Mouse (Mus musculus): Measurements from ENCODE around the gene Slc39a13. TPM values are rescaled to one million over a fixed set of nuclear protein-coding genes. Genes with fewer than 3 reads are reported as not detected.
"Not testable (repeated sequence)": the region's sequence is repeated elsewhere in the genome, so short reads cannot be mapped to it uniquely, and the experiment has no call there.

Gene Slc39a13
- polyA plus RNA-seq, 1 experiment from 2014 or later: 19.7 TPM

DNA sequence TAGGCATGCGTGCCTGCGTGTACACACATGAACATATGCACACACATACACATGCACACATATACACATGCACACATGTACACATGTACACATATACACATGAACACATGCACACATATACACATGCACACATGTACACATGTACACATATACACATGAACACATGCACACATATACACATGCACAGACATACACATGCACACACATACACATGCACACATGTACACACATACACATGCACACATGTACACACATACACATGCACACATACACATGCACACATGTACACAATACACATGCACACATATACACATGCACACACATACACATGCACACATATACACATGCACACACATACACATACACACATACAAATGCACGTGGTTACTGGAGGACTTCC is 41.6 kb upstream of the Slc39a13 start:
- H3K4me1 ChIP-seq; H3K27ac ChIP-seq; H3K36me3 ChIP-seq (ENCODE audit: poor library complexity, severe bottlenecking); H3K4me2 ChIP-seq; H3K9ac ChIP-seq; H3K4me3 ChIP-seq; ATAC-seq; H3K9me3 ChIP-seq (replicated peaks): not testable (repeated sequence)
- H3K27me3 ChIP-seq: peaks cover 10% of the 10 kb centered on the region; the same call in 1 of the 2 replicates
- 92% methylated on average over 3 of the region's 3 CpGs for WGBS

DNA sequence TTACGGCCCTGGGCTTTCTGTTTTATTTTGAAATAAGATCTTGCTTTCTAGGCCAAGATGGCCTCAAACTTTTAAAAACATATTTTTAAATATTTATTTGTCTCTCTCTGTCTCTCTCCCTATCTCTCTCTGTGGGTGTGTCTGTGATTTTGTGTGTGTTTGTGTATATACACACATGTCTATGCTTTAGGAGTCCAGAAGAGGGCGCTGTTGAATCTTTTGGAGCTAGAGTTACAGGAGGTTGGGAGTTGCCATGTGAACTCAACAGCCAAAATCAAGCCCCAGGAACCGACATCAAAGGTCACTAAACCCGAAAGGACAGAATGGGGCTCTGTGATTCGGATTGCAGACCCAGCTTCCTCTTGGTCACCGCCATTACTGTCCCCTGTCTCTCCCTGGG is 40.2 kb upstream of the Slc39a13 start:
- ATAC-seq: no peak
- H3K9me3 ChIP-seq (replicated peaks): no peaks in the 10 kb centered on the region
- H3K4me1 ChIP-seq: peaks cover 6% of the 10 kb centered on the region; the same call in 1 of the 2 replicates
- H3K9ac ChIP-seq: no peak overlapping the region
- WGBS: 71% methylated on average over 6 of the region's 6 CpGs
- no peak overlapping the region for H3K27ac ChIP-seq
- no peak overlapping the region for H3K4me3 ChIP-seq
- H3K27me3 ChIP-seq: 0 out of 2 replicates have a peak, but pooled peaks cover 3% of the 10 kb centered on the region
- H3K36me3 ChIP-seq (ENCODE audit: poor library complexity, severe bottlenecking): no peaks in the 10 kb centered on the region
- H3K4me2 ChIP-seq: no peak overlapping the region

DNA sequence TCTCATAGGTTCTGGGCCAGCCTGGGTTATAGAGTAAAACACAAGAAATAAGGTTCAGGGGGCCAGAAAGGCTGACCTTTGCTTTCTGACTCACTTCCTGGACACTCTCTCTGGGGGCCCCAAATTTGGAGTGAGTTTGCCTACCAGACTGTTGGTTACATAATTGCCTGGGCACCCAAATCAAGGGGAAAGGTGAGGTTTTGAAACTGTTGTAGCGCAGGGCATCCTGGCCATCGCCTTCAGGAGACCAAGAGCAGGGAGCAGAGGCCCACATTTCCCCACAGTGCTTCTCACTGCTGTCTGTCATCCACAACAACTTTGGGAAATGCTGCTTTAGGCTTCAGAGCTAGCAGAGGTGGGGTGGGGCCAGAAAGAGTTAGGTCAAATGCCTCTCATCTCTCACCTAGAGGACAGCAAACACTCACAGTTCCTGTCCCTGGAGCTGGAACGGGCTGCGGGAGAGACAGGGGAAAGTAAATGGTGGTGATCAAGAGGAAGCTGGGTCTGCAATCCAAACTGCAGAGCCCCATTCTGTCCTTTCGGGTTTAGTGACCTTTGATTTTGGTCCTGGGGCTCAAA is 39.7 kb upstream of the Slc39a13 start:
- Histone ChIP-seq H3K4me1 (peaks cover under 1% of the 10 kb centered on the region; the same call in 1 of the 2 replicates), H3K9ac (no peak overlapping the region), H3K36me3 (ENCODE audit: poor library complexity, severe bottlenecking) (no peaks in the 10 kb centered on the region), H3K4me2 (no peak overlapping the region), H3K27ac (no peak overlapping the region), H3K4me3 (no peak overlapping the region), H3K9me3 (replicated peaks) (no peaks in the 10 kb centered on the region), H3K27me3 (no peaks in the 10 kb centered on the region)
- 90% methylated on average over 5 of the region's 5 CpGs for WGBS
- ATAC-seq: no peak

DNA sequence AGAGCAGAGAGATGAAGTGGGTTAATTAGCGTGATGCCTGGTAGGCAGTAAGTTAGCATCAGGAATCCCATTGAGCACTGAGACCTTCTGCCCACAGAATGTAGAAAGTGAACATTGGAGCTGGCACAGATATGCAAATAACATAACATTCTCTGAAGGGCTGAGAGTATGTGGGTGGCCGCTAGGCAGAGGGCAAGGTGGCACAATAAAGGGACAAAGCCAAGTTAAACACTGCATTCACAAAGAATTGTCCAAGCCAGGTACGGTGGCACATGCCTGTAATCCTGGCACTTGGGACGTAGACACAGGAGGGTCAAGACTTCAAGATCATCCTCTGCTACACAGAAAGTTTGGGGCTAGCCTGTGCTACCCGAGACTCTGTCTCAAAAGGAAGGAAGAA is 39.0 kb upstream of the Slc39a13 start:
- Histone ChIP-seq H3K27ac (no peak overlapping the region), H3K9me3 (replicated peaks) (no peaks in the 10 kb centered on the region), H3K4me1 (no peaks in the 10 kb centered on the region), H3K27me3 (no peaks in the 10 kb centered on the region), H3K4me3 (no peak overlapping the region), H3K9ac (no peak overlapping the region), H3K4me2 (no peak overlapping the region), H3K36me3 (ENCODE audit: poor library complexity, severe bottlenecking) (no peaks in the 10 kb centered on the region)
- no peak for ATAC-seq
- 84% methylated on average over 5 of the region's 5 CpGs for WGBS

DNA sequence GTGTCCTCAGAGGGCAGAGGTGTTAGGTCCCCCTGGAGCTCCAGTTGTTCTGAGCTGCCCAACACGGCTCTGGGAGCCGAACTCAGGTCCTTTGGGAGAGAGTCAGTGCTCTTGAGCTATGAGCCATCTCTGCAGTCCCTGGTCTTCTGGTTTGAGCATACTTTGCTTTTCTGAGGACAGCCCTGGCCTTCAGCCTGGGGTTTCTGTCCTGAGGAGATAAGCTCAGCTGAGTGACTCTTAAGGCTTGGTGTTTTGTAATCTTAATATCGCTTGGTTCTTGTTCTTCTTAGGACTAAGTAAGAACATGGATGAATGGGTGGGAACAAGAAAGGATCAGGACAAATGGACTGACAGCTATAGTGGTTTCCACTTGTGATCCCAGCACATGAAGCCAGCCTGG is 37.9 kb upstream of the Slc39a13 start:
- H3K4me2 ChIP-seq: no peak overlapping the region
- H3K27me3 ChIP-seq: no peaks in the 10 kb centered on the region
- H3K27ac ChIP-seq: no peak overlapping the region
- no peak overlapping the region for H3K9ac ChIP-seq
- H3K36me3 ChIP-seq (ENCODE audit: poor library complexity, severe bottlenecking): no peaks in the 10 kb centered on the region
- H3K9me3 ChIP-seq (replicated peaks): no peaks in the 10 kb centered on the region
- H3K4me1 ChIP-seq: no peaks in the 10 kb centered on the region
- H3K4me3 ChIP-seq: no peak overlapping the region
- ATAC-seq: no peak
- 83% methylated on average over 3 of the region's 3 CpGs for WGBS

DNA sequence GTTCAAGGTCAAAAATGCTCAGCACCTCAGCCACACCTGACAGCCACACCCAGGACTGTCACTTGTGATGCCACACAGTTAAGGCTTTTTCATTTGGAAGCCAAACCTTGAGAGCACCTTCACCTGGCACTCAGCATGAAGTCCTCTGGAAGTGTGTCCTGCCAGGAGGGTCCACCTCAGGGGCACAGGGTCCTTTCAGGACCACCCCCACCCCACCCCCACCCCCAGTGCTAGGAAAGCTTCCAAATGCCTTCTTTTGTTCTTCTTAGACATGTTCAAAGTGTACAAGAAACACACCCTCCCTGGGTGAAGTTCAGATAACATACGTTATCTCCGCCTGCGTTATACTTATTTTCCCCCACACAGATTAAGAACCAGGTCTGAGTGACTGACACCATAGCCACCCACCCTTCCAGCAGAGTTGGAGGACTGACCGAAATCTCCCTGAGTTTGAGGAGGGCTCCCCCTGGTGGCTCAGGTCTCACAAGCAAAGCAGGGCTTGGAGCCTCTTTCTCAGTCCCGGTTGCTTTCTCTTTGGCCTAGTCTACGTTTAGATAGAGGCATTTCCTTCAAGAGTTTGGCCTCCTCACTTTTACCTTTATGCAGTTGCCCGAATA is 31.0 kb upstream of the Slc39a13 start:
- ATAC-seq: peak; percentile 86
- Histone ChIP-seq H3K27me3 (no peaks in the 10 kb centered on the region), H3K4me2 (no peak overlapping the region), H3K9me3 (replicated peaks) (no peaks in the 10 kb centered on the region), H3K9ac (no peak overlapping the region), H3K36me3 (ENCODE audit: poor library complexity, severe bottlenecking) (no peaks in the 10 kb centered on the region), H3K27ac (no peak overlapping the region), H3K4me1 (no peaks in the 10 kb centered on the region), H3K4me3 (no peak overlapping the region)
- WGBS: 8% methylated on average over 7 of the region's 7 CpGs

DNA sequence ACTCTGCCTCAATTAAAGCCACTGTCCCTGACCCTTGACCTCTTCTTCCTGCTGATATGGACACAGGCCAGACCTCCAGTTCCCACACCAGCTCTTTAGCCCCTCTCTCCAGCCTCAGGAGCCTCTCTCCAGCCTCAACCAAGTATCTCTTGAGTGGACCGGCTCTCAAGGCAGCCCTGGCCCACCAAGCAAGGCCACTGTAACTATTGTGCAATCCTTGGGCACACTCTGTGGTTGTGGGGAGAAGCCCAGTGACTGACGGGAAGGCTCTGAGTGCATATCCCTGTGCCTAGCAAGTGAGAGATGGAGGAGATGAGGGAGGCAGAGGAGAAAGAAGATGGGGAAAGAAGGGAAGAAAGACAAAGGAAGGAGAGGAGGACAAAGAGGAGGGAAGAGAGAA is 27.9 kb upstream of the Slc39a13 start:
- Histone ChIP-seq H3K4me1 (no peaks in the 10 kb centered on the region), H3K9ac (no peak overlapping the region), H3K36me3 (ENCODE audit: poor library complexity, severe bottlenecking) (no peaks in the 10 kb centered on the region), H3K9me3 (replicated peaks) (no peaks in the 10 kb centered on the region), H3K27me3 (no peaks in the 10 kb centered on the region), H3K4me2 (no peak overlapping the region), H3K27ac (no peak overlapping the region), H3K4me3 (no peak overlapping the region)
- 87% methylated on average over 2 of the region's 2 CpGs for WGBS
- no peak for ATAC-seq

DNA sequence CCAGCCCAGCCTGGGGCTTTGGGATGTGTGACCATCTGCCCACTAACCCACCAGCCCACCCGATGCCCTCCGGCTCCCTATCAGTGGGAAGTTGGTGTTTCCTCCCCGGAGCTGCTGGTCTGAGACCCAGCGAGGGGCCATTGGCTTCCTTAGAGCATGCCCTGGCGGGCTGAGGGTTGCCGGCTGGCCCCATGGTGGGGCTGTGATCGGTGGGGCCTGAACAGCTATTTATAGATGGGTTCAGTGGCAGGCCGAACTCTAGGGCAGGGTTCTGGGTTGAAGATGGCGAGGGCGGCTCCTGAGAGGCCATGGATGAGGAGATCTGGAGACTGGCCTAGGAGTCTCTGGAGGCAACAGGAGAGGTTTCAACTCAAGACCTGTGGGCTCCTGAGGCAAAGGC is 26.8 kb upstream of the Slc39a13 start:
- Histone ChIP-seq H3K27ac (no peak overlapping the region), H3K9ac (no peak overlapping the region), H3K27me3 (no peaks in the 10 kb centered on the region), H3K4me3 (no peak overlapping the region), H3K36me3 (ENCODE audit: poor library complexity, severe bottlenecking) (no peaks in the 10 kb centered on the region), H3K4me1 (no peaks in the 10 kb centered on the region), H3K4me2 (no peak overlapping the region), H3K9me3 (replicated peaks) (no peaks in the 10 kb centered on the region)
- no peak for ATAC-seq
- WGBS: 92% methylated on average over 10 of the region's 10 CpGs

DNA sequence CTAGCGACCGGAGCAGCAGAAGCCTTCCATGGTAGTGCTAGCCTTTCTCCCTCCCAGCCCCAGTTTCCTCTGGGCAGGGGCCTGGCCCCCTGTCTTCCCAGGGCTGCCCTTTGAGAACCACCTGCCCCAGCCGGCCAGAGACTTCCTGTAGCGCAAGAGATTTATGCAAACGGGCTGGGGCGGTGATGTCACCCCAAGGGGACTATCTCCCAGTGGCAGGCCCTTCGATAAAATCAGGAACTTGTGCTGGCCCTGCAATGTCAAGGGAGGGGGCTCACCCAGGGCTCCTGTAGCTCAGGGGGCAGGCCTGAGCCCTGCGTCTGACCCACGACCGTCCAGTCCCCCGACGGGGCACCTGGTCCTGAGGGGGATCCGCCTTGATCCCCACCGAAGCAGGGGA is 26.3 kb upstream of the Slc39a13 start:
- H3K4me2 ChIP-seq: no peak overlapping the region
- no peaks in the 10 kb centered on the region for H3K27me3 ChIP-seq
- ATAC-seq: no peak

DNA sequence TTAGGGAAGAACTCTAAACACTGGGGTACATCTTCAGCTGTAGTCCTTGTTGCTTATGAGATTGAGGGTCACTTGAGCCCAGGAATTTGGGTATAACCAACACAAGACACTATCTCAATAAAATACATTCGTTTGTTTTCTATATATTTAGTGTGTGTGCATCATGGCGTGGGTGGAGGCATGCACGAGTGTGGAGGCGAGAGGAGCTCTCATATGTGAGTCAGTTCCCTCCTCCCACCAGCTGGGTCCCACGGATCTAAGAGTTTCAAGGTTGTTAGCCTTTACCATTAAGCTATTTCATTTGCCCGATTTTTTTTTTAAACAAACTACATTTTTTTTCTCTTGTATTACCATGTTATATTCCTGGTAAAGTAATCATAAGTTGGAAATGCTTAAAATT is 20.6 kb upstream of the Slc39a13 start:
- Histone ChIP-seq H3K27ac (no peak overlapping the region), H3K36me3 (ENCODE audit: poor library complexity, severe bottlenecking) (no peaks in the 10 kb centered on the region), H3K9ac (no peak overlapping the region), H3K27me3 (no peaks in the 10 kb centered on the region), H3K9me3 (replicated peaks) (no peaks in the 10 kb centered on the region), H3K4me3 (no peak overlapping the region), H3K4me2 (no peak overlapping the region), H3K4me1 (no peaks in the 10 kb centered on the region)
- ATAC-seq: no peak
- WGBS: 79% methylated on average over 6 of the region's 6 CpGs

More for the DNA sequence above, 26.3 kb upstream of the Slc39a13 start:
- H3K9ac ChIP-seq: no peak overlapping the region
- H3K4me1 ChIP-seq: no peaks in the 10 kb centered on the region
- no peak overlapping the region for H3K4me3 ChIP-seq
- WGBS: 75% methylated on average over 14 of the region's 14 CpGs
- no peak overlapping the region for H3K27ac ChIP-seq
- no peaks in the 10 kb centered on the region for H3K9me3 ChIP-seq (replicated peaks)
- H3K36me3 ChIP-seq (ENCODE audit: poor library complexity, severe bottlenecking): no peaks in the 10 kb centered on the region

DNA sequence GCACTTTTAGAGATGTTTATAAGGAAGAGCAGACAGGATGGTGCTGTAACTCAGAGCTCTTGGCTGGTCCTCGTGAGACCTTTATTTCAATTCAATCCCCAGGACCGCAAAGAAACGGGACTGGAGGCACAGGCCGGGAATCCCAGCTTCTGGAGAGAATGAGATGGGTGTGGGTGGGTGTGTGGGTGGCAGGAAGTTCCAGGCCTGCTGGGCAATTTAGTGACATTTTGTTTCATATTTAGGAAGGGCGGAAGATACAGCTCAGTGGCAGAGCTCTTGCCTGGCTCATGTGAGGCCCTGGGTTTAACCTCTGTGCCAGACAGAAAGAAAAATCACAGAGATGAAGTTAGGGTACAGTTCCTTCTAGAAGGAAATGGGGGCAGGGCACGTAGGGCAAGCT is 20.0 kb upstream of the Slc39a13 start:
- WGBS: 77% methylated on average over 6 of the region's 6 CpGs
- Histone ChIP-seq H3K4me1 (no peaks in the 10 kb centered on the region), H3K4me3 (no peak overlapping the region), H3K36me3 (ENCODE audit: poor library complexity, severe bottlenecking) (no peaks in the 10 kb centered on the region), H3K27ac (no peak overlapping the region), H3K9me3 (replicated peaks) (no peaks in the 10 kb centered on the region), H3K4me2 (no peak overlapping the region), H3K9ac (no peak overlapping the region), H3K27me3 (0 out of 2 replicates have a peak, but pooled peaks cover 2% of the 10 kb centered on the region)
- ATAC-seq: no peak

DNA sequence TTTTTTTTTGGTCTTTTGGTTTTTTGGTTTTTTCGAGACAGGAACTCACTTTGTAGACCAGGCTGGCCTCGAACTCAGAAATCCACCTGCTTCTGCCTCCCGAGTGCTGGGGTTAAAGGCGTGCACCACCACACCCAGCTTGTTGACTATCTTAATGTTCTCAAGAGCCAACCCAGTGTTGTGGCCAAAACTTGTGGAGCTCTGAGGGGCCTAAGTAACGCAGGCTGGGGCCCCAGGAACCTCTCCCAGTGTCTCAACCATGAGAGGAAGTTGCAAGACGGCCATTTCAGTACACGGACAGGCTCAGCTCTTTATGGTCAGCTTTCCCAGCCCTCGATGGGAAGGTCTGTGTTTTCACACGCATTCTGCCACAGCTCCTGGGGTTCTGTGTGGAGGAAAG is 18.8 kb upstream of the Slc39a13 start:
- H3K27ac ChIP-seq: no peak overlapping the region
- no peaks in the 10 kb centered on the region for H3K4me1 ChIP-seq
- 0 out of 2 replicates have a peak, but pooled peaks cover 2% of the 10 kb centered on the region for H3K27me3 ChIP-seq
- no peak overlapping the region for H3K4me2 ChIP-seq
- no peaks in the 10 kb centered on the region for H3K36me3 ChIP-seq (ENCODE audit: poor library complexity, severe bottlenecking)
- no peak for ATAC-seq
- 81% methylated on average over 9 of the region's 9 CpGs for WGBS
- no peaks in the 10 kb centered on the region for H3K9me3 ChIP-seq (replicated peaks)
- no peak overlapping the region for H3K4me3 ChIP-seq
- H3K9ac ChIP-seq: no peak overlapping the region

DNA sequence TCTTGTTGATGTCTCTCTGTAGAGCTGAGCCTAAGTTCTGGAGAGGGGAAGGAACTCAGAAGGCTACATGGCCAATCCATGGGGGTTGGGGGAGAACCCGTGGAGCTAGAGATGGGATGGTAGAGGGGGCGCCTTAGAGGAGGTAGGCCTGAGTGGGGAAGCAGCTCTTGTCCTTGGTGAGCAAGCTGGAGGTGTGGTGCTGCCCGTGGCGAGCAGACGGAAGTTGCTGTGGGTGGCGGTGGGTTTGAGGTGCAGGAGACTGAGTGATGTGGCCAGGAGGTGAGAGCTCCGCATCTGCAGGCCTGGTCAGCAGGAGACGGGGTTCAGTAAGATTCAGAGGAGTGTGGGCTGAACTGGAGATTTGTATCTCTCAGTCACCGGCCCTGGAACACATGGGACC is 17.2 kb upstream of the Slc39a13 start:
- WGBS: 90% methylated on average over 9 of the region's 9 CpGs
- ATAC-seq: no peak
- no peaks in the 10 kb centered on the region for H3K4me1 ChIP-seq

More for the DNA sequence above, 17.2 kb upstream of the Slc39a13 start:
- 0 out of 2 replicates have a peak, but pooled peaks cover 2% of the 10 kb centered on the region for H3K27me3 ChIP-seq
- no peaks in the 10 kb centered on the region for H3K36me3 ChIP-seq (ENCODE audit: poor library complexity, severe bottlenecking)
- H3K9me3 ChIP-seq (replicated peaks): no peaks in the 10 kb centered on the region
- no peak overlapping the region for H3K9ac ChIP-seq
- H3K4me3 ChIP-seq: no peak overlapping the region
- no peak overlapping the region for H3K4me2 ChIP-seq
- no peak overlapping the region for H3K27ac ChIP-seq
